Mouse (Mus musculus): ENCODE data around the gene Olfr1377. TPM values are rescaled to one million over a fixed set of nuclear protein-coding genes. Genes with fewer than 3 reads are reported as not detected.
"Not testable (repeated sequence)": the region's sequence is repeated elsewhere in the genome, so short reads cannot be mapped to it uniquely, and the experiment has no call there.

Gene Olfr1377
- total RNA-seq (2021), result not detected
- long read RNA-seq, experiment 1, result 0 reads
- long read RNA-seq, experiment 2, result 0 reads

DNA sequence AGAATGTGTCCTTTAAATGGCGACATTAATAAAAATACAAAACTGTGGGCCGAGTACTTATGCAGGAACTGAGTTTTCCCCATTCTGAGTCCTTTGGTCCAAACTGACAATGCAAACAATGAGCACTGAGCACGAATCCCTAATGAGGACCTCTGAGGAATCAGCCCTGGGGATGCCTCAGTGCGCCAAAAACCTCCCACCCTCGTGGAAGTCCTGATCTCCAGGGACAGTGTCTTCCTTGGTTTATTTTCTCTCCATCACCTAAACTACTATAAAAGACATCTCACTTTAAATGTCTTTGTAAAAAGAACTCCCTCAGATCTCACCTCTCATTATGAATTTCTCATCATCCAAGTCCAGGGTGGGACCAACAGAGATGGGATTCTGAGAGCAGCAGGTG lies at the start of gene Olfr1377:
Gene Olfr1377, plus strand, starts transcription at position 301 of the 400 bp plus-strand sequence.
- DNase-seq (ENCODE audit: low spot score in 2 of 2), result no peak

- DNase-seq (ENCODE audit: low spot score in 2 of 2), result no peak
Observed at GRCm38 (mm10) chr11:50932040-50932439, 49.7 kb upstream of the Olfr1377 start.

DNA sequence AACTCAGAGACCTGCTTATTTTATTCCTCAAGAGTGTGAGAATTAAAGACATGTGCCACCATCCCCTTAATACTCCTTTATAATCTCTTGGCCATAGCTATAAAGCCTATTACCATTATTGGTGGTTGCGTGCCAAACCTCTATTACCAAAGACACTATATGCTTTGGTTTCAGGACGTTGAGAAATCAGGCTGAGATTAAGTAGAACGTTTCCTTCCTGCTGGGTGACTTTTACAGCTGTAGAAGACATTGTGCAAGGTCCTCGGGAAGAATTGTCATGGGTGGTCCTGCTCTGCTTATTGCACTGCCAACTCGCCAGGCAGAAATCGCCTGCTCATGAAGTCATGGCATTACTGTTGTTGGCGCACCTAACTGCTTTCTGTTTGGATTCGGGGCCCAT lies 43.3 kb upstream of the Olfr1377 start:
- DNase-seq (ENCODE audit: low spot score in 2 of 2), result no peak

DNA sequence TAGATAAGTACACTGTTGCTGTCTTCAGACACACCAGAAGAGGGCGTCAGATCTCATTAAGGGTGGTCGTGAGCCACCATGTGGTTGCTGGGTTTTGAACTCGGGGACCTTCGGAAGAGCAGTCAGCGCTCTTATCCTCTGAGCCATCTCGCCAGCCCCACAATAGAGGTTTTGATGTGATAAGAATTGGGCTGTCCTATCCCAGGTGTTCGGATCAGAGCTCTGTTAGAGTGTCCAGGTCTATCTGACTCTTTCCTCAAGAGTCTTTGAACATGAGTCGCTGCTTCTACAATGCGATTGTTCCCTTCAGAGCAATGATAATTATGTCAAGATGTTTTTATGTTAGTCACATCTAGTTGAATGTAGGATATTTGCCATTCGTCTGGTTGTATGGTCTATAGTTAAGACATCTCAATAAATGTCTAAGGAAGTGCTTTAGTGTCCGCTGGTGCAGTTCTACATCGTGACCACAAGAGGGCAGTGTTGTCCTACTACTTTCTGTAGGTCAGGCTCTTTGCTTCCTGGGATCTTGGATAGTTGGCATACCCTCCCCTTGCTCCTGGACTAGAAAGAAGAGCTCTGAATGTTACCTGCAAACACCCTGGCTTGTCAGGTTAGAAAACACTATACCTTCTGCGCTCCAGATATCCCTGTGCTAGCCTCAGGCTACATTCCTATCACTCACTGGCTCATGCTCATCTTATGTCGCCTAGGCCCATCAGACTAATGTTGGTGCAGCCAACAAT lies 42.0 kb upstream of the Olfr1377 start:
- DNase-seq (ENCODE audit: low spot score in 2 of 2), result no peak

DNA sequence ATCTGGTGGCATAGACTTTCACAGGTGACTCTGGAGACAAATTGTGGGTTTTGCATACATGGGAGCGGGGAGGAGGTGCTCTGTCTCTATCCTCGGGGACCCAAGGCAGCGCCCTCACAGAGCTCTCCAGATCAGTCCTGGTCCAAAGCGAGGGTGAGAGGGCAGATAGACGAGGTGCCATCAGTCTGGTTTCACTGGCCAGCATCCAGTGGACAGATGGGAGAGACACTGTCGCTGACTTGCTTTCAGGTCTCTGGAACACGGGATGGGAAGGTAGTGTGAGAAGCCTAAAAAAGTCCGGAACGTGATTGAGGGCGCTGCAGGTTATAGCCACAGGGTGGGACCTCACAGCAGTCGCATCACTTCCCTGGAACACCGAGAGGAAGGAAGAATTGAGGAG lies 39.4 kb upstream of the Olfr1377 start:
- DNase-seq (ENCODE audit: low spot score in 2 of 2), result no peak

DNA sequence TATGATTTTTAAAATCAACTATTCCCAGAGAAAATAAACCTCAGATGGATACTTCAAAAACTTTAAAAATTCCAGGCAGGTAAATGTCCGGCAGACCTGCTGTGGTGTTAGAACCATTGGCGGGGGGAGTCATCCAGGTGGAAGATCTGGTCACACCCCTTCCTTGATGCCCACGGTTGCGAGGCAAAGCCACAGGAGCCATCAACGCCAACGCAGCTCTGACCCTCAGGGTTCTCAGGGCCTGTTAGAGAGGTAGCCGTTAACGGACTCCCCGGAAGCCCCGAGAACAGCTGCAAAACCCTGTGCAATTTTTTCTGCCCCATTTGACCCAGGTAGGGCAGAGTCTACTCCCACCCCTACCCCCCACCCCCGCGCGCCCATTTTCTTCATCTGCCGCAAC lies 38.3 kb upstream of the Olfr1377 start, which contains the start of gene 4933414I15Rik:
Gene 4933414I15Rik, minus strand, starts transcription at position 260 of the 400 bp plus-strand sequence.
- no peak for DNase-seq (ENCODE audit: low spot score in 2 of 2)

DNA sequence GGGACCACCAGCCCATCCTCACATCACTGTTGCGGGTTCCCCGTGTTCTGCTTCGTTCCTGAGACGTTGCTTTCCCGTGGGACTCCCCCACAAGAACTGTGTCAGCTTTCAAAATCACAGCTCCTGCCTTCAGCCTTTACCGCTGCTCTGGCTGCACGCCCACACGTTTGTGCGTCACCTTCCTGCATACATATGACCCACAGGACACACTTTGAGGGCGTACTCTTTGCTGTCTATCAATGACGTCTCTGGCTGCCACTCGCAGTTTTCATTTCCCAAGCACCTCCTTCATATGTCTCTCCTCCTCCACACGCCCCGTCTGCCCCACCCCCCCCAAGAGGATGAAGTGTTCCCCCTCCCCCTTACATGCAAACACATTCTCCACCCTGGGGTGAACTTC lies 29.5 kb upstream of the Olfr1377 start:
- DNase-seq (ENCODE audit: low spot score in 2 of 2), result no peak

GRCm38 (mm10) chr11:50953665-50954064 lies 28.1 kb upstream of the Olfr1377 start, which contains the start of gene Prop1:
TSS of gene Prop1 (minus strand) at chr11:50953765.
- DNase-seq (ENCODE audit: low spot score in 2 of 2), result no peak

- no peak for DNase-seq (ENCODE audit: low spot score in 2 of 2)
Observed at GRCm38 (mm10) chr11:50964886-50965285, 16.9 kb upstream of the Olfr1377 start.

DNA sequence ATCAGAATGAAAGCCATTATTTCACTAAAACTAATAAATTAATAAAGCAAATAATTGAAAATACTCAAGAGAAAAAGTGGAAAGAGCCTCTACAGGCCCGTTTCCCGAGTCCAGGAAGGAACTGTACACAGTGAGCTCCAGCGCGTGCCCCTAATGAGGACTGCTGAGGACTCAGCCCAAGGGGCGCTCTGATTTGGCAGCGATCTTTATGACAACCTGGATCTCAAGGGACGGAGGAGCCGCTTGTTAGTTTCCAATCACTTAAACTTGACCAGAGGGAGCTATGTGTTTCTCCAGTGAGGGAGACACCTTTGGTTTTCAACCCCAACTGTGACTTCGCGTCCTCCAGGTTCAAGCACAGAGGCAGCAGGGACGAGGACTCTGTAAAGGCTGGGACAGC lies 15.5 kb upstream of the Olfr1377 start, which contains the start of gene Olfr1378:
Gene Olfr1378, plus strand, starts transcription at position 301 of the 400 bp plus-strand sequence.
- no peak for DNase-seq (ENCODE audit: low spot score in 2 of 2)

- DNase-seq (ENCODE audit: low spot score in 2 of 2), result no peak
Observed at GRCm38 (mm10) chr11:50977216-50977615, 4.6 kb upstream of the Olfr1377 start.

- no peak for DNase-seq (ENCODE audit: low spot score in 2 of 2)
Observed at GRCm38 (mm10) chr11:51003296-51003695, 21.5 kb downstream of the Olfr1377 start, which contains the start of gene Olfr51. TSS of gene Olfr51 (plus strand) at chr11:51003596.

GRCm38 (mm10) chr11:51011821-51012220 lies 30.1 kb downstream of the Olfr1377 start:
- no peak for DNase-seq (ENCODE audit: low spot score in 2 of 2)

GRCm38 (mm10) chr11:51013936-51014335 lies 32.2 kb downstream of the Olfr1377 start, which contains the start of gene Olfr54:
TSS of gene Olfr54 (plus strand) at chr11:51014236.
- no peak for DNase-seq (ENCODE audit: low spot score in 2 of 2)

- DNase-seq (ENCODE audit: low spot score in 2 of 2), result no peak
Observed at GRCm38 (mm10) chr11:51016341-51016740, 34.6 kb downstream of the Olfr1377 start.

- DNase-seq (ENCODE audit: low spot score in 2 of 2), result not testable (repeated sequence)
Observed at GRCm38 (mm10) chr11:51026811-51027210, 45.0 kb downstream of the Olfr1377 start.

- not testable (repeated sequence) for DNase-seq (ENCODE audit: low spot score in 2 of 2)
Observed at GRCm38 (mm10) chr11:51029381-51029780, 47.6 kb downstream of the Olfr1377 start.

DNA sequence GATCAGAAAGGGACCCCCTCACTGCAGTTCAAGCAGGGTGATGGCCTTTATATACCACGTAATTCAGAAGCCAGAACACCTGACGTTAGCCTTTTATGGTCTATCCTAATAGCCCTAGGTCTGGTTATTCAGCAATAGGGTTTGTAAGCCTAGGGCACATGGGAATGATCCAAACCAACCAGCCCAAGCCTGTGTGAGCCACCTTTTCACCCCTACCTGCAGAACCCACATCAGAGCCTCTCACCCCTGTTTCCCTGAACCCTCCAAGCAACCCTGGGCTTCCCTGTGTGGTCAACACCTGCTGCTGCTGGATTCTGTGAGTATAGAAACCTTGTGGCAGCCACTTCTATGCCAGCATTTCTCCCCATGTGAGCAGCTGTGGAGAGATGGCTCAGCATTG lies 48.5 kb downstream of the Olfr1377 start:
- DNase-seq (ENCODE audit: low spot score in 2 of 2), result no peak

GRCm38 (mm10) chr11:51032851-51033250 lies 51.1 kb downstream of the Olfr1377 start:
- no peak for DNase-seq (ENCODE audit: low spot score in 2 of 2)

- DNase-seq (ENCODE audit: low spot score in 2 of 2), result not testable (repeated sequence)
Observed at GRCm38 (mm10) chr11:51034141-51034540, 52.4 kb downstream of the Olfr1377 start.

DNA sequence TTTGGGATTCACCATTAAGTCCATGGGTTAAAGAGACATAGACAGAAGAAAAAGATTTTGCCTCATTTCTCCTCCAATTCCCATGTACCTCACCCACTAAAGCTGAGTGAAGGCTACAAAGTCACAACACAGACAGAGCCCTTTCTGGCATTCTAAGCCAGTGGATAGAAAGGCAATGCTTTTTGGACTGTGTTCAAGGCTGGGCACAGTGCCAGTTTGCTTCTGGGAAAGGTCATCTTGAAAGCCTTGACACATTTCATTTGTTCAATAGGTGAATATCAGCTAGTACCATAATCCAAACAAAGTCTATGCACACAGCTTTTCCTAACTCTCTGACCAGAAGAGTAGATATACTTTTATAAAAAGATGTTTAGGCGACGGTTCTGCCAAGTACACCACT lies 54.2 kb downstream of the Olfr1377 start:
- no peak for DNase-seq (ENCODE audit: low spot score in 2 of 2)
